Mouse (Mus musculus) liver, adult 2 months (tissue): ENCODE measurements around the gene 2310030G06Rik.

Source experiments
- CTCF ChIP-seq: fragments of 200-500 bp; IDR thresholded peaks from 2 replicates; pipeline ENCODE4 v1.5.1; 2011; ENCODE audit warnings: low read depth, low read length, control low read depth
- POLR2A ChIP-seq: fragments of 200-500 bp; IDR thresholded peaks from 2 replicates; pipeline ENCODE4 v1.6.1; 2011; ENCODE audit warnings: low read length, control low read depth; ENCODE audit not compliant: insufficient read depth; ENCODE audit errors: extremely low read depth

DNA sequence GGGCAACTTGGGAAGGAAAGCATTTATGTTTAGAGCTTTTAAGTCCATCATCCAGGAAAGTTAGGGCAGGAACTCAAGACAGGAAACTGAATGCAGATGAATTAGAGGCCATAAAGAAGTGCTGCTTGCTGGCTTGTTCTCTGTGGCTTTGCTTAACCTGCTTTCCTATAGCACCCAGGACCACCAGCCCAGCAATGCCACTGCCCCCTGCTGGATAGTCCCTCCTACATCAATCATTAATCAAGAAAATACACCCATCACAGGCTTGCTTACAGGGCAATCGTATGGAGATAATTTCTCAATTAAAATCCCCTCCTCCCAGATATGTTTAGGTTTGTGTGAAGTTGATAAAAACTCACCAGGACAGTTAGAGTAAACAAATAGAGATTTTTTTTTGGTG lies 17.0 kb upstream of the 2310030G06Rik start:
- TF ChIP-seq POLR2A (no peak), CTCF (peak; percentile 54)
